ENCODE assay signal across 12 mouse cellular contexts in the genomic region with DNA sequence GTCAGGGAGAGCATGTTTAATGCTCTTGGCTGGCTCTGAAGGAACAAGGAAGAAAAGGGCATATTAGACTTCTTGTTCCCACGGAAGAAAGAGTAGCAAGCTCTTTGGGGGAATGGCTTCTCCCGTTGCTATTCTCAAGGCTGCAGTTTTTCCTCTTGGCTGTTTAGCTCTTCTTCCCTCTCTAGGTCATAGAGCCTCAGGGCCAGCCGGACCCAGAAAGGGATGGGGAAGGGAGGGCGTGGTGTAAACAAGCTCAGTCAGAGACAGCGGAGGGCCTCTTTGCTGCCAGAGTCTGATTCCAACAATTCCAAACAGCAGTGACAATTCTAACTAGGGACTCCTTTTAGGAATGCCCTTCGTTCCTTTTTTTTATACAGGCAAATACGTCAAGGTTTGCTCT. TPM values are rescaled to one million over a fixed set of nuclear protein-coding genes. Genes with fewer than 3 reads are reported as not detected.
A peak's percentile ranks its signal among the peaks of the same experiment; 100 is the strongest.
DNase-seq lines count a peak whose midpoint lies in the region; ATAC-seq and TF ChIP-seq lines count a peak whose summit lies in the region.
"Had no signal": no experiment of that assay in that cellular context is flagged by ENCODE, and none has a peak within 500 bp of the region (broad histone marks: within the 10 kb centered on the region; RNA-seq: fewer than 3 reads in every experiment).

No protein-coding gene starts in this region.

- TF ChIP-seq CTCF in lung, adult 2 months (IDR thresholded peaks at IDR 0.05; ENCODE audit: insufficient read depth, low read length) = no peak

- H3K27ac ChIP-seq in stomach, embryonic 16.5 days (ENCODE audit: low read length) = peak overlapping the region; percentile 33; the same call in 1 of the 2 replicates
- no peak overlapping the region for H3K27ac ChIP-seq in forebrain, embryonic 15.5 days (replicated peaks)
- no peak overlapping the region for H3K27ac ChIP-seq in hindbrain, embryonic 14.5 days
- H3K27ac ChIP-seq: embryonic facial prominence, embryonic 15.5 days had no signal

- H3K9me3 ChIP-seq in stomach, embryonic 16.5 days (replicated peaks; ENCODE audit: control insufficient read depth, low read length) = no peaks in the 10 kb centered on the region
- no peaks in the 10 kb centered on the region for H3K9me3 ChIP-seq in forebrain, embryonic 15.5 days
- no peaks in the 10 kb centered on the region for H3K9me3 ChIP-seq in hindbrain, embryonic 14.5 days (ENCODE audit: control insufficient read depth, low read length)
- H3K9me3 ChIP-seq: embryonic facial prominence, embryonic 15.5 days had no signal

- no peak for TF ChIP-seq POLR2A in lung, adult 2 months (IDR thresholded peaks at IDR 0.05; ENCODE audit: borderline replicate concordance, extremely low read depth, low read depth, low read length)

- 24% methylated on average over 7 of the region's 7 CpGs for WGBS in lung, adult 2 months
- 28% methylated on average over 7 of the region's 7 CpGs for WGBS in stomach, embryonic 16.5 days
- WGBS in forebrain, embryonic 15.5 days = 73% methylated on average over 7 of the region's 7 CpGs
- 72% methylated on average over 7 of the region's 7 CpGs for WGBS in hindbrain, embryonic 14.5 days

- peak overlapping the region; percentile 24; the same call in 1 of the 2 replicates for H3K4me2 ChIP-seq in stomach, embryonic 16.5 days (ENCODE audit: low read depth, low read length)
- H3K4me2 ChIP-seq in forebrain, embryonic 15.5 days (replicated peaks) = no peak overlapping the region
- no peak overlapping the region for H3K4me2 ChIP-seq in hindbrain, embryonic 14.5 days (replicated peaks)
- H3K4me2 ChIP-seq: embryonic facial prominence, embryonic 15.5 days had no signal

- H3K4me3 ChIP-seq in lung, adult 2 months (replicated peaks; ENCODE audit: extremely low read depth, low read depth, low read length) = no peak overlapping the region
- no peak overlapping the region for H3K4me3 ChIP-seq in stomach, embryonic 16.5 days (replicated peaks; ENCODE audit: low read length)
- no peak overlapping the region for H3K4me3 ChIP-seq in forebrain, embryonic 15.5 days
- no peak overlapping the region for H3K4me3 ChIP-seq in hindbrain, embryonic 14.5 days (replicated peaks; ENCODE audit: low read length)
- H3K4me3 ChIP-seq: embryonic facial prominence, embryonic 15.5 days had no signal

- no peak overlapping the region for H3K9ac ChIP-seq in stomach, embryonic 16.5 days (ENCODE audit: low read length)
- no peak overlapping the region for H3K9ac ChIP-seq in forebrain, embryonic 15.5 days (replicated peaks)
- no peak overlapping the region for H3K9ac ChIP-seq in hindbrain, embryonic 14.5 days
- H3K9ac ChIP-seq: embryonic facial prominence, embryonic 15.5 days had no signal

- H3K36me3 ChIP-seq in stomach, embryonic 16.5 days (ENCODE audit: control insufficient read depth, insufficient read depth, low read length) = no peaks in the 10 kb centered on the region
- H3K36me3 ChIP-seq in forebrain, embryonic 15.5 days = no peaks in the 10 kb centered on the region
- no peaks in the 10 kb centered on the region for H3K36me3 ChIP-seq in hindbrain, embryonic 14.5 days (replicated peaks; ENCODE audit: control insufficient read depth, insufficient read depth)
- H3K36me3 ChIP-seq: embryonic facial prominence, embryonic 15.5 days had no signal

- ATAC-seq in stomach, embryonic 16.5 days (ENCODE audit: insufficient read depth, low FRiP score) = no peak
- ATAC-seq in forebrain, embryonic 15.5 days (replicated peaks) = no peak
- no peak for ATAC-seq in hindbrain, embryonic 14.5 days (ENCODE audit: low FRiP score)
- ATAC-seq: activated CD4-positive, CD25-positive, alpha-beta regulatory T cell, adult 4 months had no signal

- H3K4me1 ChIP-seq in lung, adult 2 months (ENCODE audit: control insufficient read depth, insufficient read depth, low read length) = no peaks in the 10 kb centered on the region; the same call in 1 of the 2 replicates
- peaks cover 9% of the 10 kb centered on the region for H3K4me1 ChIP-seq in stomach, embryonic 16.5 days (ENCODE audit: control insufficient read depth, insufficient read depth, low read length)
- H3K4me1 ChIP-seq in forebrain, embryonic 15.5 days = no peaks in the 10 kb centered on the region
- no peaks in the 10 kb centered on the region for H3K4me1 ChIP-seq in hindbrain, embryonic 14.5 days (replicated peaks; ENCODE audit: control insufficient read depth, insufficient read depth, low read length)
- H3K4me1 ChIP-seq: embryonic facial prominence, embryonic 15.5 days had no signal

- peak; percentile 16 to 28 for DNase-seq in lung, adult 18-20 months
- DNase-seq in lung, adult 2 months = no peak
- peak; percentile 10 to 24 for DNase-seq in heart, adult 9 months (ENCODE audit: low spot score in 2 of 2)
- DNase-seq in heart, postnatal 4 days = peak; percentile 23
- DNase-seq in hindbrain, embryonic 14.5 days (ENCODE audit: low spot score) = no peak
- DNase-seq: cerebellum, adult 8-10 months; kidney, postnatal 36 days; left cerebral cortex, postnatal 4 days had no signal

- no peaks in the 10 kb centered on the region for H3K27me3 ChIP-seq in stomach, embryonic 16.5 days (ENCODE audit: control insufficient read depth, insufficient read depth, low read length)
- no peaks in the 10 kb centered on the region for H3K27me3 ChIP-seq in forebrain, embryonic 15.5 days
- no peaks in the 10 kb centered on the region for H3K27me3 ChIP-seq in hindbrain, embryonic 14.5 days (ENCODE audit: control insufficient read depth, insufficient read depth, low read length)
- H3K27me3 ChIP-seq: embryonic facial prominence, embryonic 15.5 days had no signal

RNA-seq across cellular contexts. Expression of gene Neb, which starts 7.8 kb away (rescaled TPM):
- 0.34 and 15.0 TPM in 2 replicates for polyA plus RNA-seq in lung, adult 2 months (2012; rRNA removed)
- total RNA-seq in heart, postnatal 4 days (2021) = 1 to 10 TPM; 4.1 to 6.5 TPM
- 1.9 and 58.5 TPM in 2 replicates for polyA plus RNA-seq in stomach, embryonic 16.5 days (2015; fragmentation: Nextera tagmentation; extraction: Ambion mirVana)
- polyA plus RNA-seq in forebrain, embryonic 15.5 days (2015; fragmentation: Nextera tagmentation; extraction: Ambion mirVana) = 9.8 and 10.3 TPM in 2 replicates
- 0.63 and 0.74 TPM in 2 replicates for polyA plus RNA-seq in hindbrain, embryonic 14.5 days (2014; fragmentation: Nextera tagmentation; extraction: Ambion mirVana)

RNA-seq across cellular contexts. Expression of gene Arl5a, which starts 38.7 kb away (rescaled TPM):
- 8.1 and 13.0 TPM in 2 replicates for polyA plus RNA-seq in lung, adult 2 months (2012; rRNA removed)
- 10 to 100 TPM; 52.7 to 56.2 TPM for total RNA-seq in heart, postnatal 4 days (2021)
- polyA plus RNA-seq in stomach, embryonic 16.5 days (2015; fragmentation: Nextera tagmentation; extraction: Ambion mirVana) = 20.8 and 25.1 TPM in 2 replicates
- 49.3 and 50.4 TPM in 2 replicates for polyA plus RNA-seq in forebrain, embryonic 15.5 days (2015; fragmentation: Nextera tagmentation; extraction: Ambion mirVana)
- 62.7 and 70.8 TPM in 2 replicates for polyA plus RNA-seq in hindbrain, embryonic 14.5 days (2014; fragmentation: Nextera tagmentation; extraction: Ambion mirVana)

Comparison
In these comparisons a context has a peak if more than half of its experiments do, and no peak if none do; other contexts are left out.
1. DNase-seq: peak in lung, adult 18-20 months (2 of 2), heart, adult 9 months (2 of 2) and heart, postnatal 4 days (single experiment); none in lung, adult 2 months (single experiment) and hindbrain, embryonic 14.5 days (single experiment).